Mouse (Mus musculus): ENCODE results near the gene Tnk2.

Gene Tnk2

GRCm38 (mm10) chr16:32674121-32674740 lies 30.6 kb downstream of the Tnk2 start:
- in situ Hi-C loops (cut with MboI, MseI) = no loop called here

- in situ Hi-C loops (cut with MboI, MseI) = loop anchor here (5.0 kb wide), 2 partner anchors 45 to 165 kb away; no protein-coding TSS in a partner anchor
Measured at GRCm38 (mm10) chr16:32677040-32677700, 33.5 kb downstream of the Tnk2 start.

GRCm38 (mm10) chr16:32677903-32678302 lies 34.2 kb downstream of the Tnk2 start:
- in situ Hi-C loops (cut with MboI, MseI) = loop anchor here (5.0 kb wide), 2 partner anchors 46 to 166 kb away; no protein-coding TSS in a partner anchor

DNA sequence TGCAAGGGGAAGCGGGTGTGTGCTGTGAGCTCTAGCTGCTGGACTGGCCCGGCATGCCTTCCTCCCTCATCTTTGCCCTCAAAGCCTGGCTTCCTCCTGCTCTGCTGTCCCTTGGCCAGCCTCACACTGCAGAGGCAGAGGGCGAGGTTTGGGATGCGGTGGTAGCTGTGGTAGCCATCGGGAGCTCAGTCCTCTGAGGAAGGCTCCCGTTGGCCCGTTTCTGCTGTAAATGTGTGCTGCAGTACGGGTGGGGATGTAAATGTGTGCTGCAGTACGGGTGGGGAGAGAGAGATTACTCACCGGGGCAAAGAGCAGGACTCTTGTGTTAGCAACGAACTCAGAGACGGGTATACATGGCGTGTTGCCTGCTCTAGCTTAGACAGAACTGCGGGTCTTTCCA lies 35.1 kb downstream of the Tnk2 start:
- in situ Hi-C loops (cut with MboI, MseI) = loop anchor here (5.0 kb wide), 2 partner anchors 47 to 167 kb away; no protein-coding TSS in a partner anchor

- in situ Hi-C loops (cut with MboI, MseI) = loop anchor here (5.0 kb wide), 3 partner anchors 33 to 168 kb away; no protein-coding TSS in a partner anchor
Measured at GRCm38 (mm10) chr16:32679976-32680375, 36.3 kb downstream of the Tnk2 start.

DNA sequence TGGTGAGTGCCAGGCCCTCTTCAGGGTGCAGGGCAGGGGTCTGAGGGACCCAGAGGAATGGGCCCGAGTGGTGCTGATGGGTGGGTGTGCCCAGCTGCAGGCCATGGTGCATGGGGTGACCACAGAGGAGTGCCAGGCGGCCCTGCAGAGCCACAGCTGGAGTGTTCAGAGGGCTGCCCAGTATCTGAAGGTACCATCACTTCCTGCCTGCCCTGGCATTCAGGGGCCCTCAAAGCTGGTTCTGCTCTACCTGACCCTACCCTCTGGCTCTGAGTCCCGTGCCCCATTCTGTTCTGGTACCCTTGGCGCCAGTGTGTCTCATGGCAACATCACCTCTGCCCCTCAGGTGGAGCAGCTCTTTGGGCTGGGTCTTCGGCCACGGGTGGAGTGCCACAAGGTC lies 37.1 kb downstream of the Tnk2 start:
- in situ Hi-C loops (cut with MboI, MseI) = loop anchor here in 1 of 2 experiments (5.0 kb wide), 1 partner anchor 34 kb away; no protein-coding TSS in a partner anchor

- in situ Hi-C loops (cut with MboI, MseI) = loop anchor here in 1 of 2 experiments (5.0 kb wide), 1 partner anchor 35 kb away; no protein-coding TSS in a partner anchor
Measured at GRCm38 (mm10) chr16:32682194-32682593, 38.5 kb downstream of the Tnk2 start.

- in situ Hi-C loops (cut with MboI, MseI) = loop anchor here in 1 of 2 experiments (5.0 kb wide), 1 partner anchor 36 kb away; no protein-coding TSS in a partner anchor
Measured at GRCm38 (mm10) chr16:32682841-32683240, 39.2 kb downstream of the Tnk2 start.

- in situ Hi-C loops (cut with MboI, MseI) = loop anchor here in 1 of 2 experiments (5.0 kb wide), 1 partner anchor 36 kb away; no protein-coding TSS in a partner anchor
Measured at GRCm38 (mm10) chr16:32683343-32683742, 39.7 kb downstream of the Tnk2 start.

DNA sequence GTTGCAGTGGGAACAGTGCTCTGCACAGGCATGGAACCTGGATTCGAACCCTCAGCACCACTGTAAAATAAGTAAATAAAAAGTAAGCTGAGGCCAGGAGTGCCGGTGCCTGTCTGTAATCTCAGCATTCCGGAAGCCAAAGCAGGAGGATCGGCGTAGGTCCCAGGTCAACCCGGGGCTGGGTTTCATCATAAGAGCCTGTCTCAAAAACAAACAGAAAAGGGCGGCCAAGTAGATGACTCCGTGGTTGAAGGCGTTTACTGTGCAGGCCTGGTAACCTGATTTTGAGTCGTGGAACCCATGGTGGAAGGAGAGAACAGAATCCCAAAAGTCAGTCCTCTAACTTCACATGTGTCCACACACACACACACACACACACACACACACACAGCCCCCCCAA lies 41.7 kb downstream of the Tnk2 start:
- in situ Hi-C loops (cut with MboI, MseI) = loop anchor here in 1 of 2 experiments (5.0 kb wide), 1 partner anchor 33 kb away; no protein-coding TSS in a partner anchor

- in situ Hi-C loops (cut with MboI, MseI) = loop anchor here in 1 of 2 experiments (5.0 kb wide), 1 partner anchor 34 kb away; no protein-coding TSS in a partner anchor
Measured at GRCm38 (mm10) chr16:32685998-32686397, 42.3 kb downstream of the Tnk2 start.

- in situ Hi-C loops (cut with MboI, MseI) = loop anchor here in 1 of 2 experiments (5.0 kb wide), 1 partner anchor 35 kb away; no protein-coding TSS in a partner anchor
Measured at GRCm38 (mm10) chr16:32687221-32687620, 43.5 kb downstream of the Tnk2 start.

GRCm38 (mm10) chr16:32688770-32689169 lies 45.1 kb downstream of the Tnk2 start:
- in situ Hi-C loops (cut with MboI, MseI) = loop anchor here in 1 of 2 experiments (5.0 kb wide), 1 partner anchor 36 kb away; no protein-coding TSS in a partner anchor

GRCm38 (mm10) chr16:32689501-32689900 lies 45.8 kb downstream of the Tnk2 start:
- in situ Hi-C loops (cut with MboI, MseI) = loop anchor here in 1 of 2 experiments (5.0 kb wide), 1 partner anchor 37 kb away; no protein-coding TSS in a partner anchor

DNA sequence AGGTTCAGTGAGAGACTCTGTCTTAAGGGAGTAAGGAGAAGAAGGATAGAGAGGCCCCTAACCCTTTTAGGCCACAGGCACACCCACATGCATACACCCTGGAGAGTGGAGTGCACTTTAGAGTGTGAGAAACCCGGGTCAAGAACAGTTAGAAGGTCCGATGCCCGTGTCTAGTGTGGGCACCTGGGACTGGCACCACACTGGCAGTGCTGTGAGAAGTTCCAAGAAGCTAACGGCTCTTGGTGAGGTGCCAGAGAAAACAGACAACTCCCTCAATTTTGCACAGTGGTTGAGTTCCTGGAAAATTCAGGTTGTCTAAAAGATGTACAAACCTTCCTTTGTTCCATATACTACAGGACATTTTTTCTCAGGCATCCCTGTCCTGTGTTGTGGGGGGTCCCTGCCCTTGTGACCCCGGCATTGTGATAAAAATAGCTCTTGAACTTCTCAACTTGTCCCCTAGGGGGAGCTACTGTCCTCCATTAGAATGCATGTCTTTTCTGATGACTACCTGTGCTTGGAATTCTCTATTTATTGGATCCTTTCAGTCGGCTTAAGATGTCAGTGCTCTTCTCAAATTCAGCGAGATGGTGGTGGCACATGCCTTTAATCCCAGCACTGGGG lies 53.3 kb downstream of the Tnk2 start:
- in situ Hi-C loops (cut with MboI, MseI) = no loop called here

DNA sequence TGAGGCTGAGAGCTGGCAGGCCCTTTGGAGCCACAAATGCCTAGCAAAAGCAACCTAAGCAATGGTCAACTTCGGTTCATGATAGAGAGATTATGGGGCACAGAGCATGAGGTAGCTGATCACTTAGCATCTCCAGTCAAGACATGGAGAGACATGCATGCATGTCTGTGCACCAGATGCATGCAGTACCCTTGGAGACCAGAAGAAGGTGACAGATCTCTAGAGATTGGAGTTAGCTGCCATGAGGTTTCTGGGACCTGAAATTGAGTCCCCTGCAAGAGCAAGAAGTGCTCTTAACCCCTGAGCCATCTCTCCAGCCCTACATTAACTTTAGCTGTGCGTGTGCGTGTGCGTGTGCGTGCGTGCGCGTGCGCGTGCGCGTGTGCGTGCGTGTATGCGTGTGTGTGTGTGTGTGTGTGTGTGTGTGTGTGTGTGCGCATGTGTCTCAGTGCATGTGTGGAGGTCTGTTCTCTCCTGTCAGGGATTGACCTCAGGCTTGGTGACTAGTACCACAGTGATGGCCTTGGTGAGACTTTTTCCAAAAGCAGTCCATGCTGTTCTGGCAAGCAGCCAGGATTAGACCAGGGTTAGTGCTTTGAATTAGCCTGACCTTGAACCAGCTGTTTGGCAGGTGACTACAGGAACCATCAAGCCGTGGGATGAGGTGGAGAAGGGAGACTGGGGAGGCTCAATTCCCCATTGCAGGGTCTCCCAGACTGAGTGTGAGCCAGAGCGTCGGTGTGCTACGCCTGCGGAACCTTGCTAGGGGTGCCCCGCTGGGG lies 54.2 kb downstream of the Tnk2 start:
- in situ Hi-C loops (cut with MboI, MseI) = no loop called here

GRCm38 (mm10) chr16:32698550-32698949 lies 54.9 kb downstream of the Tnk2 start:
- in situ Hi-C loops (cut with MboI, MseI) = no loop called here

DNA sequence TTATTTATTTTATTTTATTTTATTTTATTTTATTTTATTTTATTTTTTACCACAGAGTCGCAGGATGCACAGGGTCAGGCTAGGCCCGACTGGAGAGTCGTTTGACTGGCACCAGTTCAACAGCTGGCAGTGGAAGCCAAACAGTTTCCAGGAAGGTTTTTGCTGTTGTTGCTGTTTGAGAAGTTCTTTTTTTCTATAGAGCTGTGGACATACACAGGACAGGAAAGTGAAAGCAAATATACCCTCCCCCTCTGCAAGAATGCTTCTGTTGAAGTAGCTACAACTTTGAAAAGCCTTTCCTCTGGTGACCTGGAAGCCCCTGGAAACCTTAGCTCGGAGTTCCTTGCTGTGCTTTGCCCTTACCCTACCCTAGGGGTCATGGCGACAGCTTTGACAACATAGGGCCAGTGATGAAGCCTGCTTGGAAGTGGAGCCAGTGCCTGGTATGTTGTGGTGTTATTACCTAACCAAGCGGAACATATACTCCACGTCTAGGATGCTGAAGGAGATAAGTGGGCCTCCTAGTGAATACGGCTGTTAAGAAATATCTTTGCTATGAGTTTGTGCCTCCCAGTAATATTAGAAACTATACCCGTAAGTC lies 59.7 kb downstream of the Tnk2 start:
- in situ Hi-C loops (cut with MboI, MseI) = loop anchor here in 1 of 2 experiments (10.0 kb wide), 1 partner anchor 191 kb away; no protein-coding TSS in a partner anchor

DNA sequence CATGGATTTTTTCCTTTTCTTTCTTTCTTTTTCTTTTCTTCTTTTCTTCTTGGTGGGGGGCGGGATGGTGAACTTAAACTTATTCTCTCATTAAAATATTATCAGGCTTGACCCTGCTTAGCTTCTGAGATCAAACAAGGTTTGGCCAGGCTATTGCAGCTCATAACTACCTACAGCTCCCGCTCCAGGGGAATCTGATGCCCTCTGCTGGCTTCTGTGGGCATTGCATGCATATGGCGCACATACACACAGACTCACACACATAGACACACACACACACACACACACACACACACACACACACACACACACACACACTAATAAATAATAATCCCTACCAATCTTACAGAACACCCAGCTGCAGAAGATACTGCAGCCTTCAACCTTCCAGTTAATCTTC lies 61.9 kb downstream of the Tnk2 start:
- in situ Hi-C loops (cut with MboI, MseI) = loop anchor here (5.0 to 10.0 kb wide), 3 partner anchors 57 to 189 kb away; no protein-coding TSS in a partner anchor
